Mouse (Mus musculus) olfactory bulb, adult 2 months (tissue): ENCODE results near the gene Ppat.

Experiments used
- CTCF ChIP-seq: fragments of 200-500 bp; IDR thresholded peaks from 2 replicates; pipeline ENCODE4 v1.5.1; 2012; ENCODE audit warnings: low read depth, mild to moderate bottlenecking, low read length, moderate library complexity; ENCODE audit not compliant: insufficient read depth
- POLR2A ChIP-seq: fragments of 200-500 bp; IDR thresholded peaks from 2 replicates; pipeline ENCODE4 v1.6.1; 2012; ENCODE audit warnings: mild to moderate bottlenecking, low read depth, low read length, moderate library complexity; ENCODE audit not compliant: insufficient read depth

- TF ChIP-seq CTCF (no peak), POLR2A (no peak)
Measured at GRCm38 (mm10) chr5:76957954-76958353, 6.6 kb upstream of the Ppat start.
